Mouse (Mus musculus) forebrain, embryonic 12.5 days (tissue): Measurements from ENCODE around the gene Atf6. TPM values are rescaled to one million over a fixed set of nuclear protein-coding genes. Genes with fewer than 3 reads are reported as not detected.

Experiments used
- ATAC-seq: fragments of 200-750 bp; cut with Nextera tagmentation; 2 replicates; pipeline ENCODE4 v1.8.0; 2017; ENCODE audit warnings: moderate TSS enrichment; ENCODE audit not compliant: low FRiP score
- H3K27ac ChIP-seq: fragments of 300-500 bp; sonication (generic); 2 replicates; pipeline ENCODE4 v1.5.1; 2016; ENCODE audit warnings: mild to moderate bottlenecking
- H3K27me3 ChIP-seq: fragments of 300-500 bp; sonication (generic); 2 replicates; pipeline ENCODE4 v1.6.1; 2016; ENCODE audit warnings: mild to moderate bottlenecking
- H3K36me3 ChIP-seq: fragments of 300-500 bp; sonication (generic); replicated peaks from 2 replicates; pipeline ENCODE4 v1.6.1; 2016; ENCODE audit warnings: mild to moderate bottlenecking
- H3K4me1 ChIP-seq: fragments of 300-500 bp; sonication (generic); 2 replicates; pipeline ENCODE4 v1.6.1; 2016
- H3K4me2 ChIP-seq: fragments of 300-500 bp; sonication (generic); 2 replicates; pipeline ENCODE4 v1.6.1; 2016; ENCODE audit warnings: mild to moderate bottlenecking, moderate library complexity
- H3K4me3 ChIP-seq: fragments of 300-500 bp; sonication (generic); replicated peaks from 2 replicates; pipeline ENCODE4 v1.5.1; 2016; ENCODE audit warnings: mild to moderate bottlenecking
- H3K9ac ChIP-seq: fragments of 300-500 bp; sonication (generic); 2 replicates; pipeline ENCODE4 v1.6.1; 2016; ENCODE audit warnings: mild to moderate bottlenecking
- H3K9me3 ChIP-seq: fragments of 300-500 bp; sonication (generic); 2 replicates; pipeline ENCODE4 v1.6.1; 2016
- WGBS: fragments of 180-500 bp; shearing (Covaris S2); methylation state at CpG from one replicate; pipeline ENCODE4 v1.1.7; 2016; 5-methylcytosine and 5-hydroxymethylcytosine counted together
- polyA plus RNA-seq: library from polyadenylated mRNA; unstranded; fragments of >200 nt; fragmentation: Nextera tagmentation; extraction: Ambion mirVana; gene quantifications from 2 replicates; pipeline ENCODE4 v1.2.1, GENCODE M21; 2016

Atf6 gene
- polyA plus RNA-seq = 8.7 and 8.9 TPM in 2 replicates

- peak within 1 kb of the TSS; percentile 85 for H3K4me2 ChIP-seq
- H3K36me3 ChIP-seq = no peaks in the 10 kb centered on the region; the same call in 1 of the 2 replicates
- peak within 1 kb of the TSS; percentile 61 for H3K27ac ChIP-seq
- H3K9ac ChIP-seq = peak within 1 kb of the TSS; percentile 80
- no peaks in the 10 kb centered on the region for H3K9me3 ChIP-seq
- peak within 1 kb of the TSS; percentile 89 for H3K4me3 ChIP-seq
- ATAC-seq = peak; percentile 70
- under 1% methylated on average over 25 of the region's 25 CpGs for WGBS
- no peaks in the 10 kb centered on the region for H3K27me3 ChIP-seq
- H3K4me1 ChIP-seq = peaks cover 9% of the 10 kb centered on the region
Measured at GRCm38 (mm10) chr1:170867691-170868105, at the start of gene Atf6. Gene Atf6 (minus strand): TSS chr1:170867771.

- ATAC-seq = no peak
- WGBS = 87% methylated on average over 5 of the region's 5 CpGs
- H3K9ac ChIP-seq = no peak overlapping the region
- no peak overlapping the region for H3K4me2 ChIP-seq
- no peaks in the 10 kb centered on the region for H3K4me1 ChIP-seq
- H3K36me3 ChIP-seq = no peaks in the 10 kb centered on the region
- H3K9me3 ChIP-seq = no peaks in the 10 kb centered on the region
- H3K27ac ChIP-seq = no peak overlapping the region
- 0 out of 2 replicates have a peak, but pooled peaks cover under 1% of the 10 kb centered on the region for H3K27me3 ChIP-seq
- no peak overlapping the region for H3K4me3 ChIP-seq
Measured at GRCm38 (mm10) chr1:170915657-170916056, 48.1 kb upstream of the Atf6 start.

GRCm38 (mm10) chr1:170912891-170913615, 45.5 kb upstream of the Atf6 start, which contains the start of gene Fcrlb:
Gene Fcrlb (minus strand): TSS chr1:170912941.
- no peak within 1 kb of the TSS for H3K27ac ChIP-seq
- WGBS = 65% methylated on average over 5 of the region's 5 CpGs
- ATAC-seq = no peak
- no peaks in the 10 kb centered on the region for H3K36me3 ChIP-seq
- no peak within 1 kb of the TSS for H3K4me2 ChIP-seq
- H3K4me3 ChIP-seq = no peak within 1 kb of the TSS
- H3K27me3 ChIP-seq = peaks cover 27% of the 10 kb centered on the region
- no peaks in the 10 kb centered on the region for H3K9me3 ChIP-seq
- no peak within 1 kb of the TSS for H3K9ac ChIP-seq
- H3K4me1 ChIP-seq = peaks cover 6% of the 10 kb centered on the region

GRCm38 (mm10) chr1:170911907-170912660, 44.5 kb upstream of the Atf6 start:
- H3K36me3 ChIP-seq = no peaks in the 10 kb centered on the region

GRCm38 (mm10) chr1:170908341-170908740, 40.8 kb upstream of the Atf6 start:
- H3K9me3 ChIP-seq = no peaks in the 10 kb centered on the region
- peaks cover 13% of the 10 kb centered on the region for H3K4me1 ChIP-seq
- peak overlapping the region; percentile 90 for H3K4me2 ChIP-seq
- peaks cover 62% of the 10 kb centered on the region for H3K27me3 ChIP-seq
- H3K4me3 ChIP-seq = peak overlapping the region; percentile 56
- peak; percentile 60 for ATAC-seq
- peak overlapping the region; percentile 57; the same call in 1 of the 2 replicates for H3K9ac ChIP-seq
- no peak overlapping the region for H3K27ac ChIP-seq
- no peaks in the 10 kb centered on the region for H3K36me3 ChIP-seq
- 3% methylated on average over 21 of the region's 21 CpGs for WGBS

More at GRCm38 (mm10) chr1:170911907-170912660, 44.5 kb upstream of the Atf6 start:
- H3K27ac ChIP-seq = no peak overlapping the region
- H3K4me3 ChIP-seq = no peak overlapping the region
- H3K27me3 ChIP-seq = peaks cover 37% of the 10 kb centered on the region
- no peak overlapping the region for H3K4me2 ChIP-seq
- no peak for ATAC-seq
- H3K9me3 ChIP-seq = no peaks in the 10 kb centered on the region
- H3K9ac ChIP-seq = no peak overlapping the region
- WGBS = 87% methylated on average over 11 of the region's 11 CpGs
- peaks cover 13% of the 10 kb centered on the region for H3K4me1 ChIP-seq

- no peaks in the 10 kb centered on the region for H3K9me3 ChIP-seq
- peak overlapping the region; percentile 90 for H3K4me2 ChIP-seq
- ATAC-seq = peak; percentile 78
- peaks cover 13% of the 10 kb centered on the region for H3K4me1 ChIP-seq
- WGBS = under 1% methylated on average over 71 of the region's 71 CpGs
- H3K4me3 ChIP-seq = peak overlapping the region; percentile 56
- H3K9ac ChIP-seq = peak overlapping the region; percentile 57
- no peaks in the 10 kb centered on the region for H3K36me3 ChIP-seq
- H3K27me3 ChIP-seq = peaks cover 64% of the 10 kb centered on the region
- no peak overlapping the region for H3K27ac ChIP-seq
Measured at GRCm38 (mm10) chr1:170907456-170908191, 40.1 kb upstream of the Atf6 start.

- H3K4me3 ChIP-seq = peak overlapping the region; percentile 56
- no peak for ATAC-seq
- H3K9ac ChIP-seq = peak overlapping the region; percentile 57
- H3K9me3 ChIP-seq = no peaks in the 10 kb centered on the region
- H3K27ac ChIP-seq = no peak overlapping the region
- peaks cover 13% of the 10 kb centered on the region for H3K4me1 ChIP-seq
- no peaks in the 10 kb centered on the region for H3K36me3 ChIP-seq
- H3K27me3 ChIP-seq = peaks cover 70% of the 10 kb centered on the region
- H3K4me2 ChIP-seq = peak overlapping the region; percentile 90
- WGBS = 22% methylated on average over 11 of the region's 11 CpGs
Measured at GRCm38 (mm10) chr1:170907111-170907455, 39.5 kb upstream of the Atf6 start.

- H3K4me3 ChIP-seq = no peak overlapping the region
- 87% methylated on average over 5 of the region's 5 CpGs for WGBS
- no peaks in the 10 kb centered on the region for H3K9me3 ChIP-seq
- ATAC-seq = no peak
- H3K36me3 ChIP-seq = no peaks in the 10 kb centered on the region
- H3K27ac ChIP-seq = no peak overlapping the region
- peaks cover 11% of the 10 kb centered on the region for H3K4me1 ChIP-seq
- no peak overlapping the region for H3K9ac ChIP-seq
- H3K27me3 ChIP-seq = peaks cover 51% of the 10 kb centered on the region
- H3K4me2 ChIP-seq = no peak overlapping the region
Measured at GRCm38 (mm10) chr1:170903485-170903884, 35.9 kb upstream of the Atf6 start.

- Histone ChIP-seq H3K4me3 (0 out of 2 replicates have a peak overlapping the region, but pooled peaks have one; percentile 7), H3K36me3 (no peaks in the 10 kb centered on the region), H3K27me3 (peaks cover 41% of the 10 kb centered on the region), H3K9me3 (no peaks in the 10 kb centered on the region), H3K4me1 (no peaks in the 10 kb centered on the region), H3K9ac (no peak overlapping the region), H3K4me2 (peak overlapping the region; percentile 19; the same call in 1 of the 2 replicates), H3K27ac (no peak overlapping the region)
- ATAC-seq = no peak; the same call in none of the 2 replicates
- WGBS = 31% methylated on average over 10 of the region's 10 CpGs
Measured at GRCm38 (mm10) chr1:170901536-170902238, 34.1 kb upstream of the Atf6 start.

- H3K27me3 ChIP-seq = peaks cover 33% of the 10 kb centered on the region
- H3K4me2 ChIP-seq = no peak overlapping the region
- peak; percentile 67; the same call in 1 of the 2 replicates for ATAC-seq
- H3K4me1 ChIP-seq = no peaks in the 10 kb centered on the region
- no peaks in the 10 kb centered on the region for H3K36me3 ChIP-seq
- H3K9me3 ChIP-seq = no peaks in the 10 kb centered on the region
- H3K4me3 ChIP-seq = no peak overlapping the region
- no peak overlapping the region for H3K9ac ChIP-seq
- H3K27ac ChIP-seq = no peak overlapping the region
- WGBS = 35% methylated on average over 10 of the region's 10 CpGs
Measured at GRCm38 (mm10) chr1:170900799-170901467, 33.4 kb upstream of the Atf6 start.

GRCm38 (mm10) chr1:170898413-170899075, 31.0 kb upstream of the Atf6 start:
- Histone ChIP-seq H3K36me3 (no peaks in the 10 kb centered on the region), H3K9me3 (no peaks in the 10 kb centered on the region), H3K27me3 (peaks cover 20% of the 10 kb centered on the region), H3K4me2 (no peak overlapping the region), H3K9ac (no peak overlapping the region), H3K4me1 (no peaks in the 10 kb centered on the region), H3K4me3 (no peak overlapping the region), H3K27ac (no peak overlapping the region)
- WGBS = 79% methylated on average over 16 of the region's 16 CpGs
- no peak for ATAC-seq
